Mouse (Mus musculus) heart, embryonic 11.5 days (tissue): ENCODE measurements at regions not wholly inside any gene's neighbourhood (a gene's known extent, or its start where the extent isn't known, plus 50 kb on each side); places are given as distances from the start of the nearest gene placed in this dataset.

Experiments used
- ATAC-seq: fragments of 200-750 bp; cut with Nextera tagmentation; replicated peaks from 2 replicates; pipeline ENCODE4 v1.8.0; 2017; ENCODE audit warnings: moderate library complexity; ENCODE audit not compliant: insufficient number of reproducible peaks, low FRiP score, low TSS enrichment
- H3K27ac ChIP-seq: fragments of 300-500 bp; sonication (generic); 2 replicates; pipeline ENCODE4 v1.5.1; 2014; ENCODE audit warnings: mild to moderate bottlenecking, low read depth, low read length
- H3K27me3 ChIP-seq: fragments of 300-500 bp; sonication (generic); 2 replicates; pipeline ENCODE4 v1.6.1; 2014; ENCODE audit warnings: mild to moderate bottlenecking, low read length, mixed read lengths; ENCODE audit not compliant: control insufficient read depth, insufficient read depth
- H3K36me3 ChIP-seq: fragments of 300-500 bp; sonication (generic); 2 replicates; pipeline ENCODE4 v1.6.1; 2014; ENCODE audit warnings: mild to moderate bottlenecking, low read length, moderate library complexity, mixed read lengths; ENCODE audit not compliant: control insufficient read depth, insufficient read depth
- H3K4me1 ChIP-seq: fragments of 300-500 bp; sonication (generic); 2 replicates; pipeline ENCODE4 v1.6.1; 2014; ENCODE audit warnings: low read length; ENCODE audit not compliant: control insufficient read depth, insufficient read depth
- H3K4me2 ChIP-seq: fragments of 300-500 bp; sonication (generic); 2 replicates; pipeline ENCODE4 v1.6.1; 2014; ENCODE audit warnings: mild to moderate bottlenecking, moderate library complexity
- H3K4me3 ChIP-seq: fragments of 300-500 bp; sonication (generic); 2 replicates; pipeline ENCODE4 v1.5.1; 2014; ENCODE audit warnings: low read depth, low read length
- H3K9ac ChIP-seq: fragments of 300-500 bp; sonication (generic); 2 replicates; pipeline ENCODE4 v1.6.1; 2014; ENCODE audit warnings: mild to moderate bottlenecking, low read depth, low read length, moderate library complexity
- H3K9me3 ChIP-seq: fragments of 300-500 bp; sonication (generic); replicated peaks from 2 replicates; pipeline ENCODE4 v1.6.1; 2016; ENCODE audit warnings: low read length; ENCODE audit not compliant: control insufficient read depth
- WGBS: fragments of 180-500 bp; shearing (Covaris S2); extraction: QIAGEN DNeasy Blood & Tissue Kit; methylation state at CpG from one replicate; pipeline ENCODE4 v1.1.7; 2014; ENCODE audit not compliant: insufficient replicate concordance; 5-methylcytosine and 5-hydroxymethylcytosine counted together

DNA sequence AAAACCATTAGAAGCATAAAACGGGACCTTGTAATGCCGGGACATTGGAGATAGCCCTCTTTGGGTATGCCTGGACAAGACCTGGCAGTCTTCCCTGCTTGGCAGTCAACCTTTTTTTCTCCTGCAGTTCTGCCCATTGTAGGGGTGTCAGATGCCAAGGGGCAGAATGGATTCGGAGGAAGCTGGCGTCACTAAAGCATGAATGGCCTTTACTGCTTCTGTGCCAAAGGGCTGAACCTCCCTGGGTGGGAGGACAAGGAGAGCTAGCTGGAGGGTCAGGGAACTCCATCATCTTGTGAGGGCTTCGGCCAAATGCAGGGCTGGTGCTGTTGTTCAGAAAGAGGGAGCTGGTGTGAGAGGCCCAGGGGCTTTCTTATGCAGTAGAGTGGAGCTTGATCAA, 60.1 kb upstream of the Nkx2-2 start:
- WGBS, result 55% methylated on average over 5 of the region's 5 CpGs
- H3K27ac ChIP-seq, result no peak overlapping the region
- ATAC-seq, result no peak
- no peaks in the 10 kb centered on the region for H3K36me3 ChIP-seq
- H3K9me3 ChIP-seq, result no peaks in the 10 kb centered on the region
- H3K9ac ChIP-seq, result no peak overlapping the region
- H3K4me1 ChIP-seq, result no peaks in the 10 kb centered on the region
- H3K4me3 ChIP-seq, result no peak overlapping the region
- H3K27me3 ChIP-seq, result no peaks in the 10 kb centered on the region
- H3K4me2 ChIP-seq, result no peak overlapping the region

DNA sequence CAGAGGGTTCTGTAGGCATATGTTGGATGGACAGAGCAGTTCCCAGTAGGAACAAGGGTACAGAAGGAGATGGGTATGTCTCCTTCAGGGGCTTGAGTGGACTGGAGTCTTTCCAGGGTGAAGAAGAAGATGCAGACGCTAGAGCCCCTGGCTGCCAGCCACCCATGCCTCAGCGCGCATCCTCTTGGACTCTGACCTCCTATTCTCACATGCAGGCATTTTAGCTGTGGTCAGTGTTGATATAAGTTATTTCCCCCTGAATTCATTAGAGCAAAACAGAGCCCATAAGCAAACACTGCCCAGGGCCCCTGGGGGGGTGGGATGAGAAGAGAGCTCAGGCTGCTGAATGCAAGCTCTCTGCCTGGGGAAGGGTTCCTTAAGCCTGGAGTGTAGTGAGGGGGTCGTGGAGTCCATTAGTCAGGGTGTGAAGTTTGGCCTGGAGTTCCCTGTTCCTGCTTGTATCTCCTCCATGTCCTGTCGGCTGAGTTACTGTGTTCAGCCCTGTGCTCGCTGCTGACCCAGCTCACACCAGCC, 54.0 kb upstream of the Nkx2-2 start:
- no peaks in the 10 kb centered on the region for H3K36me3 ChIP-seq
- H3K4me3 ChIP-seq, result no peak overlapping the region
- no peaks in the 10 kb centered on the region for H3K27me3 ChIP-seq
- no peak overlapping the region for H3K9ac ChIP-seq
- no peaks in the 10 kb centered on the region for H3K9me3 ChIP-seq
- ATAC-seq, result no peak
- H3K4me2 ChIP-seq, result no peak overlapping the region
- no peak overlapping the region for H3K27ac ChIP-seq
- H3K4me1 ChIP-seq, result no peaks in the 10 kb centered on the region
- WGBS, result 72% methylated on average over 6 of the region's 6 CpGs

DNA sequence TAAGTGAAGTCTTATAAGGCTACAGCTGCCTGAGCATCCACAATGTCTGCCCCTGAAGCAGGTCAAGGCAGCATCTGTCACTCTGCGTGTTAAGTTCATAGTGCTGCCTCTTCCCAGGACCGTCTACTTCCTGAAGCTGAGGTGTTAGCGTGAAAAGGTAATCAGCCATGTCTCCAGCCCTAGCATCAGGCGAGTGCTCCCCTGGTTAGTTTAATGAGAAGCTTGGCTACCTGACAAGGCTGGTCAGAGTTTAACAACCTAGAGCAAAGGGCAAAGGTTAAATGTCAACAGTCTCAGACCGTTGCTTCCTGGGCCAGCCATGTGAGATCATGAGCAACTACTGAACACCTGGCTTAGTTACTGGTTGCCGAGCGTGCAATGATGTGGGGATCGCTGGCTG, 53.2 kb upstream of the Nkx2-2 start:
- Histone ChIP-seq H3K4me2 (no peak overlapping the region), H3K9ac (no peak overlapping the region), H3K36me3 (no peaks in the 10 kb centered on the region), H3K9me3 (no peaks in the 10 kb centered on the region), H3K4me1 (no peaks in the 10 kb centered on the region), H3K27ac (no peak overlapping the region), H3K4me3 (no peak overlapping the region), H3K27me3 (no peaks in the 10 kb centered on the region)
- 70% methylated on average over 8 of the region's 8 CpGs for WGBS
- ATAC-seq, result no peak

DNA sequence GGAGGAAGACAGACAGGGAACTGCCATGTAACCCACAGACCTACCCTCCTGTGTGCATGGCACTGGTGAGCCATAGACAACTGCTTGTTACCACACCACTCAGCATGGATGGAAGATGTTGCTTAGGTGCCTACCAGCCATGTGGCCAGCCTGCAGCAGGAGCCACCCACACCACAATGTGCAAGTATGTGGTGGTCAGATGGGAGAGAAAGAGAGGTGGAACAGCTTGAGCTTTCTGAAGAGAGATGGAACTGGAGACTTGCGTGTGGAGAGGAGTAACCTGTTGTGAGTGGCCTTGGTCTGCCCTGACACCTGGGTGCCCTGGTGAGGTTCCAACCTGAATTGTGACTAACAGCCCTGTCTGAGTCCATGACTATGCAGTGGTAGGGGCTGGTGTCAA, 50.4 kb upstream of the Nkx2-2 start:
- Histone ChIP-seq H3K27ac (no peak overlapping the region), H3K4me2 (no peak overlapping the region), H3K27me3 (no peaks in the 10 kb centered on the region), H3K4me3 (no peak overlapping the region), H3K9ac (no peak overlapping the region), H3K4me1 (no peaks in the 10 kb centered on the region), H3K36me3 (no peaks in the 10 kb centered on the region), H3K9me3 (no peaks in the 10 kb centered on the region)
- WGBS, result 79% methylated on average over 1 of the region's 1 CpGs
- no peak for ATAC-seq
